Mouse (Mus musculus) CH12.LX (cell line): ENCODE data around the gene AI854703. TPM values are rescaled to one million over a fixed set of nuclear protein-coding genes. Genes with fewer than 3 reads are reported as not detected.

ENCODE experiments used
- DNase-seq: peaks from one replicate; pipeline ENCODE4 v3.0.0-alpha.2; 2013; ENCODE audit errors: extremely low read depth
- H3K27ac ChIP-seq: 2 replicates; pipeline ENCODE4 v1.5.1; 2012; ENCODE audit warnings: low read depth, mild to moderate bottlenecking, control low read depth, moderate library complexity; ENCODE audit not compliant: insufficient read depth
- H3K27me3 ChIP-seq: replicated peaks from 2 replicates; pipeline ENCODE3; 2012; ENCODE audit warnings: inconsistent platforms
- H3K36me3 ChIP-seq, 2 experiments: replicated peaks in 1 of 2; 2 replicates each; pipeline versions ENCODE3 to v1.6.1; 2012; ENCODE audit warnings: inconsistent platforms in 1 of 2, low read length in 1 of 2, mild to moderate bottlenecking in 1 of 2, mixed read lengths in 1 of 2, moderate library complexity in 1 of 2; ENCODE audit not compliant: control insufficient read depth in 1 of 2, insufficient read depth in 1 of 2
- H3K4me1 ChIP-seq, 2 experiments: 2 replicates each; pipeline ENCODE4 v1.6.1; 2012; ENCODE audit warnings: inconsistent platforms in 1 of 2, moderate library complexity in 1 of 2; ENCODE audit not compliant: insufficient read depth in 2 of 2, control insufficient read depth in 1 of 2
- H3K4me2 ChIP-seq: 2 replicates; pipeline ENCODE4 v1.6.1; 2012; ENCODE audit warnings: low read depth, mild to moderate bottlenecking, control low read depth; ENCODE audit not compliant: poor library complexity, insufficient read depth, severe bottlenecking
- H3K4me3 ChIP-seq, 3 experiments: fragments of 150-350 bp in 1 of 3; sonication (generic) in 1 of 3; replicated peaks in 1 of 3; 2 replicates each; pipeline versions ENCODE3 to v1.5.1; 2011 to 2012; ENCODE audit warnings: low read depth in 2 of 3, low read length in 2 of 3, mild to moderate bottlenecking in 2 of 3, moderate library complexity in 2 of 3, control low read depth in 1 of 3, improper control_type of control experiment in 1 of 3, inconsistent platforms in 1 of 3, mixed read lengths in 1 of 3; ENCODE audit not compliant: poor library complexity in 1 of 3
- H3K79me2 ChIP-seq: replicated peaks from 2 replicates; pipeline ENCODE4 v1.6.1; 2012; ENCODE audit warnings: mild to moderate bottlenecking, moderate library complexity; ENCODE audit not compliant: control insufficient read depth, poor library complexity, insufficient read depth, severe bottlenecking; ENCODE audit errors: extremely low read depth
- H3K9ac ChIP-seq: 2 replicates; pipeline ENCODE4 v1.6.1; 2012; ENCODE audit warnings: low read depth, mild to moderate bottlenecking, control low read depth, moderate library complexity; ENCODE audit not compliant: insufficient read depth
- H3K9me3 ChIP-seq: replicated peaks from 2 replicates; pipeline ENCODE3; 2012; ENCODE audit warnings: low read length, inconsistent platforms, mixed read lengths
- BHLHE40 ChIP-seq: IDR thresholded peaks from 2 replicates; pipeline ENCODE4 v1.6.1; 2011; ENCODE audit warnings: mild to moderate bottlenecking, low read depth, low read length, improper control_type of control experiment
- CHD1 ChIP-seq: IDR thresholded peaks from 2 replicates; pipeline ENCODE4 v1.6.1; 2012; ENCODE audit warnings: low read depth, low read length, improper control_type of control experiment, inconsistent platforms
- CHD2 ChIP-seq: IDR thresholded peaks from 2 replicates; pipeline ENCODE4 v1.6.1; 2011; ENCODE audit warnings: low read length, improper control_type of control experiment
- CTCF ChIP-seq, 2 experiments: IDR thresholded peaks in 1 of 2; conservative IDR thresholded peaks in 1 of 2; 2 replicates each; pipeline ENCODE4 v1.5.1; 2011 to 2012; ENCODE audit warnings: low read depth in 2 of 2, low read length in 2 of 2, improper control_type of control experiment in 1 of 2, inconsistent platforms in 1 of 2, mild to moderate bottlenecking in 1 of 2, moderate library complexity in 1 of 2
- E2F4 ChIP-seq: IDR thresholded peaks from 2 replicates; pipeline ENCODE4 v1.6.1; 2011; ENCODE audit warnings: low read depth, low read length, improper control_type of control experiment; ENCODE audit not compliant: insufficient replicate concordance
- EP300 ChIP-seq: IDR thresholded peaks from 2 replicates; pipeline ENCODE4 v1.6.1; 2011; ENCODE audit warnings: low read length, improper control_type of control experiment
- ETS1 ChIP-seq: conservative IDR thresholded peaks from 2 replicates; pipeline ENCODE4 v1.6.1; 2012; ENCODE audit warnings: low read depth, mild to moderate bottlenecking, inconsistent platforms, low read length, improper control_type of control experiment, moderate library complexity
- GABPA ChIP-seq: IDR thresholded peaks from 2 replicates; pipeline ENCODE4 v1.6.1; 2012; ENCODE audit warnings: low read depth, low read length, improper control_type of control experiment, inconsistent platforms; ENCODE audit not compliant: insufficient replicate concordance
- HCFC1 ChIP-seq: IDR thresholded peaks from 2 replicates; pipeline ENCODE4 v1.6.1; 2012; ENCODE audit warnings: low read depth, mild to moderate bottlenecking, inconsistent platforms, low read length, improper control_type of control experiment
- IRF4 ChIP-seq: IDR thresholded peaks from 2 replicates; pipeline ENCODE4 v1.6.1; 2014; ENCODE audit warnings: low read depth, mild to moderate bottlenecking, inconsistent platforms, low read length, improper control_type of control experiment
- JUN ChIP-seq: IDR thresholded peaks from 2 replicates; pipeline ENCODE4 v1.6.1; 2011; ENCODE audit warnings: low read depth, mild to moderate bottlenecking, low read length, improper control_type of control experiment, moderate library complexity; ENCODE audit not compliant: insufficient read depth
- JUND ChIP-seq: conservative IDR thresholded peaks from 2 replicates; pipeline ENCODE4 v1.6.1; 2011; ENCODE audit warnings: low read depth, low read length, improper control_type of control experiment
- KAT2A ChIP-seq: IDR thresholded peaks from 2 replicates; pipeline ENCODE4 v1.6.1; 2012; ENCODE audit warnings: low read length, improper control_type of control experiment, inconsistent platforms; ENCODE audit not compliant: insufficient replicate concordance
- MAFK ChIP-seq: IDR thresholded peaks from 2 replicates; pipeline ENCODE4 v1.6.1; 2011; ENCODE audit warnings: low read length, improper control_type of control experiment; ENCODE audit not compliant: insufficient replicate concordance
- MAZ ChIP-seq: IDR thresholded peaks from 2 replicates; pipeline ENCODE4 v1.6.1; 2012; ENCODE audit warnings: low read depth, mild to moderate bottlenecking, inconsistent platforms, low read length, improper control_type of control experiment, moderate library complexity
- MEF2A ChIP-seq: IDR thresholded peaks from 2 replicates; pipeline ENCODE4 v1.6.1; 2014; ENCODE audit warnings: low read depth, mild to moderate bottlenecking, inconsistent platforms, low read length, improper control_type of control experiment, borderline replicate concordance
- MXI1 ChIP-seq: IDR thresholded peaks from 2 replicates; pipeline ENCODE4 v1.6.1; 2011; ENCODE audit warnings: mild to moderate bottlenecking, low read depth, low read length, improper control_type of control experiment
- PAX5 ChIP-seq: IDR thresholded peaks from 2 replicates; pipeline ENCODE4 v1.6.1; 2012; ENCODE audit warnings: low read length, inconsistent platforms, mixed read lengths
- POLR2A ChIP-seq: IDR thresholded peaks from 2 replicates; pipeline ENCODE4 v1.6.1; 2011; ENCODE audit warnings: low read depth, mild to moderate bottlenecking, improper control_type of control experiment, low read length
- POLR2AphosphoS2 ChIP-seq: IDR thresholded peaks from 2 replicates; pipeline ENCODE4 v1.6.1; 2011; ENCODE audit warnings: low read depth, low read length, improper control_type of control experiment
- RCOR1 ChIP-seq: conservative IDR thresholded peaks from 2 replicates; pipeline ENCODE4 v1.6.1; 2012; ENCODE audit warnings: low read depth, mild to moderate bottlenecking, inconsistent platforms, low read length, improper control_type of control experiment
- SIN3A ChIP-seq: IDR thresholded peaks from 2 replicates; pipeline ENCODE4 v1.6.1; 2012; ENCODE audit warnings: low read length, improper control_type of control experiment, inconsistent platforms
- SMC3 ChIP-seq: IDR thresholded peaks from 2 replicates; pipeline ENCODE4 v1.6.1; 2011; ENCODE audit warnings: low read depth, low read length, improper control_type of control experiment
- TBP ChIP-seq: conservative IDR thresholded peaks from 2 replicates; pipeline ENCODE4 v1.6.1; 2011; ENCODE audit warnings: low read depth, low read length, improper control_type of control experiment
- TCF12 ChIP-seq: IDR thresholded peaks from 2 replicates; pipeline ENCODE4 v1.6.1; 2014; ENCODE audit warnings: low read depth, mild to moderate bottlenecking, inconsistent platforms, low read length, improper control_type of control experiment
- UBTF ChIP-seq: IDR thresholded peaks from 2 replicates; pipeline ENCODE4 v1.6.1; 2012; ENCODE audit warnings: low read depth, mild to moderate bottlenecking, inconsistent platforms, low read length, improper control_type of control experiment, moderate library complexity
- ZKSCAN1 ChIP-seq: IDR thresholded peaks from 2 replicates; pipeline ENCODE4 v1.6.1; 2012; ENCODE audit warnings: low read depth, inconsistent platforms, low read length, improper control_type of control experiment, borderline replicate concordance
- ZNF384 ChIP-seq: IDR thresholded peaks from 2 replicates; pipeline ENCODE4 v1.6.1; 2012; ENCODE audit warnings: low read depth, low read length, improper control_type of control experiment, inconsistent platforms
- dilution Hi-C: fragments of 300-500 bp; cut with MboI; formaldehyde crosslinking; loops from 2 replicates; pipeline ENCODE4 v1.14.3; 2020; ENCODE audit warnings: low sequenced_read_pairs; ENCODE audit not compliant: extremely low pct_unique_long_range_greater_than_20kb, extremely low pct_ligation_motif_present
- in situ Hi-C: fragments of 300-500 bp; cut with MboI; formaldehyde crosslinking; loops from 3 replicates; pipeline ENCODE4 v1.14.3; 2019; ENCODE audit warnings: low sequenced_read_pairs, low pct_ligation_motif_present, low pct_unique_long_range_greater_than_20kb, mixed read lengths
- polyA plus RNA-seq: library from polyadenylated mRNA; unstranded; fragments of >175 nt; gene quantifications from 2 replicates; pipeline ENCODE4 v1.2.1, GENCODE M21; 2012; ENCODE audit warnings: low read depth; ENCODE audit not compliant: insufficient read length
- total RNA-seq, 2 experiments: library from RNA; depleted of rRNA; stranded (reverse); fragments of 300-350 nt in 1 of 2; fragments of >200 nt in 1 of 2; gene quantifications; 2 replicates each; pipeline ENCODE4 v1.2.3; 2012 to 2014

Gene AI854703
- total RNA-seq (2012; rRNA removed), result 3.5 and 5.3 TPM in 2 replicates
- 2.1 TPM in 2 replicates for total RNA-seq (2014; rRNA removed)
- polyA plus RNA-seq, result 3.1 and 4.8 TPM in 2 replicates

DNA sequence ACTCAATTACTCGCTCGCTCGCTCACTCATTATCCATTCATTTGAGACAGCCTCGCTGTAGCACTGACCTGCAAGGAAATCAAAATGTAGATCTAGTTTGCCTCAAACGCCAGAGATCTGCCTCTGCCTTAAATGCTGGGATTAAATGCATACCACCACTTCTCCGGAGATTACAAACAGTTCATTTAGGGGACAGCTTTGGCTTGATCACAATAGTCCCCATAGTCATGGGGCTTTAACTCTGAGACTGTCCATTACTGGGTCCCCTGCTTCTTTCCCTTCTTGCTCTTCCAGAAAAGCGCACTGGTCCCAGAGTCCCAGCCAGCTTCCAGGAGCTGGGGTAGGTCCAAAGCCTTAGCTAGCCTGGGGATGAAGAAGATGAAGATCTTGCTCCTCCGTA, at the start of gene AI854703:
AI854703 (plus strand) TSS at position 301 of the 400 bp plus-strand sequence.
- DNase-seq, result no peak
- dilution Hi-C loops, result loop anchor here (25.0 kb wide), 1 partner anchor 136 kb away; the partner anchor contains the start of gene Gimap3
- Histone ChIP-seq H3K4me1 (peaks cover 10 to 28% of the 10 kb centered on the region in 2 experiments; a peak in 2 of 4 replicates), H3K9me3 (no peaks in the 10 kb centered on the region), H3K4me3 (peak within 1 kb of the TSS; percentile 55 to 65 (median 61)), H3K27ac (no peak within 1 kb of the TSS), H3K4me2 (peak within 1 kb of the TSS; percentile 61), H3K36me3 (peaks cover 2 to 41% of the 10 kb centered on the region in 2 experiments), H3K79me2 (no peaks in the 10 kb centered on the region; the same call in 1 of the 2 replicates), H3K9ac (peak within 1 kb of the TSS; percentile 62), H3K27me3 (no peaks in the 10 kb centered on the region)
- TF ChIP-seq UBTF (no peak), ZKSCAN1 (no peak), TBP (no peak), PAX5 (no peak), HCFC1 (no peak), MAFK (no peak), CHD2 (no peak), TCF12 (no peak), IRF4 (no peak), MAZ (no peak), SIN3A (no peak), ETS1 (no peak), MXI1 (no peak), BHLHE40 (no peak), GABPA (no peak)
- in situ Hi-C loops, result loop anchor here (5.0 to 25.0 kb wide), 2 partner anchors 69 to 336 kb away; partner anchors contain the start of gene Doxl2

GRCm38 (mm10) chr6:48578736-48579135, 47.8 kb upstream of the AI854703 start:
- no peak for TF ChIP-seq MEF2A
- TF ChIP-seq JUND, result no peak
- no peak for TF ChIP-seq CHD1
- no peak for TF ChIP-seq CTCF (conservative IDR thresholded peaks at IDR 0.05 in 1 of 2, IDR thresholded peaks at IDR 0.05 in 1 of 2; ENCODE audit: low read depth in 2 of 2, low read length in 2 of 2)
- TF ChIP-seq E2F4, result no peak
- TF ChIP-seq UBTF, result no peak
- no peak for TF ChIP-seq SMC3
- TF ChIP-seq ZNF384, result no peak
- TF ChIP-seq SIN3A, result no peak
- no peak for TF ChIP-seq CHD2
- TF ChIP-seq ZKSCAN1, result no peak
- TF ChIP-seq JUN, result no peak
- no peak for TF ChIP-seq BHLHE40
- no peak for TF ChIP-seq MAFK
- no peak for TF ChIP-seq POLR2A
- TF ChIP-seq POLR2AphosphoS2, result no peak
- no peak for TF ChIP-seq KAT2A
- no peak for TF ChIP-seq RCOR1
- TF ChIP-seq EP300, result no peak

More at GRCm38 (mm10) chr6:48578736-48579135, 47.8 kb upstream of the AI854703 start:
- Histone ChIP-seq H3K9ac (no peak overlapping the region), H3K27ac (no peak overlapping the region), H3K9me3 (no peaks in the 10 kb centered on the region), H3K36me3 (no peaks in the 10 kb centered on the region), H3K27me3 (no peaks in the 10 kb centered on the region), H3K4me2 (peak overlapping the region; percentile 52), H3K4me3 (no peak overlapping the region), H3K4me1 (peaks cover 3 to 29% of the 10 kb centered on the region in 2 experiments), H3K79me2 (no peaks in the 10 kb centered on the region)
- no peak for DNase-seq
- in situ Hi-C loops (no loop called here), dilution Hi-C loops (no loop called here)
